Mouse (Mus musculus) lung, postnatal 14 days (tissue): ENCODE measurements around the gene Serpinb5.
A peak's percentile ranks its signal among the peaks of the same experiment; 100 is the strongest.
"Not testable (repeated sequence)": the region's sequence is repeated elsewhere in the genome, so short reads cannot be mapped to it uniquely, and the experiment has no call there.

ENCODE experiments used
- DNase-seq: peaks from one replicate; pipeline ENCODE4 v3.0.0; 2021

The Serpinb5 gene

DNA sequence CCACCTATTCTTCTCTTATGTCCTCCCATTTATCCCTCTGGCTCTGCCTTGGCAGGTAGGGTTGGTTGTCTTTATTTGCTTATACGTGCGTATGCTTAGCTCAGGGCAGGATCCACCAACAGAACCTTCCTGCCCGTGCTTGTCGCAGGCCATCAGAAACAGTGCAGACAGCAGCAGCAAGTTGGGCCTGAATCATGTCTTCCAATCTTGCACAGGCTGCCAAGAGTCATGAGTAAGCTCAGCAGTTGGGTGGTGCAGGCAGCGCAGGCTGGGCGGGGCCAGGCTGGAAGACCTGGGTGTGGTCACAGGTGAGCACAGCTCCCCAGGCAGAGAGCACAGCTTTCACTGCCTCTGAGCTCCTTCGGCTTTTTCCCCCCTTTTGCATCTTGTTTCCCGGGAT is at the start of gene Serpinb5:
TSS of gene Serpinb5 (plus strand) at position 327 of the 400 bp plus-strand sequence.
- no peak for DNase-seq

- DNase-seq = no peak
Measured at GRCm38 (mm10) chr1:106814864-106815263, 46.1 kb upstream of the Serpinb5 start.

- DNase-seq = no peak
Measured at GRCm38 (mm10) chr1:106815265-106815664, 45.7 kb upstream of the Serpinb5 start.

- no peak for DNase-seq
Measured at GRCm38 (mm10) chr1:106816766-106817165, 44.2 kb upstream of the Serpinb5 start.

DNA sequence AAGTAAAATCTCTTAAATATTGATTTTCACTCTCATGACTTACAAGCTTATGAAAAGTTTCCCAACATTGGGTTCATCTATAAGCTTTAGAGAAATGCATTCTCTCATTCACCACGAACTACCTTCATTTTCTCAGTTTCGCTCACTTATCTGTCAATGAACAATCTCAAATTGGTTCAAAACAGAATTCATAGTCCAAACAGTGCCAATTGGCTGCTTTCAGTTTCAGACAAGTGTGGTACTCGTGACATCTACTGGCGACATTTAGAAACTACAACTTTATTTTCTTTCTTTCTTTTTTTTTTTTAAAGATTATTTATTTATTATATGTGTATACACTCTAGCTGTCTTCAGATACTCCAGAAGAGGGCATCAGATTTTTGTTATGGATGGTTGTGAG is 42.6 kb upstream of the Serpinb5 start:
- no peak for DNase-seq

DNA sequence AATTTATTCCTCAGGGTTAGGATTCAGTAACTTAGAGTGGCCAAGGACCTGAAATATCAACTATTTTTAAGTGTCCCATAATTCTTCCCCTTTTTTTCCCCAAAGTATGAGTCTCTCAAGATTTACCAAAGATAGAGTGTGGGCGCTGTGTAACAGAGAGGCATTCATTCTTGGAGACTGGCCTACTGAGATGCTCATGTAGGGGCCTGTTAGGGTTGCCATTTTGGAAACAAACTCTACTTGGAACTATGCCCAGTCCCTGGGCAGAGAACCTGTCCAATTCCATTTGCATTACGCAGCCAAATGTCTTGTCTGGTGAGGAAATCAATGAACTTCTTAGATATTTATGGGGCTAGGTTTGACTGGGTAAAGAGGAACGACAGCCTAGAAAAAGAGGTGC is 38.7 kb upstream of the Serpinb5 start:
- no peak for DNase-seq

DNA sequence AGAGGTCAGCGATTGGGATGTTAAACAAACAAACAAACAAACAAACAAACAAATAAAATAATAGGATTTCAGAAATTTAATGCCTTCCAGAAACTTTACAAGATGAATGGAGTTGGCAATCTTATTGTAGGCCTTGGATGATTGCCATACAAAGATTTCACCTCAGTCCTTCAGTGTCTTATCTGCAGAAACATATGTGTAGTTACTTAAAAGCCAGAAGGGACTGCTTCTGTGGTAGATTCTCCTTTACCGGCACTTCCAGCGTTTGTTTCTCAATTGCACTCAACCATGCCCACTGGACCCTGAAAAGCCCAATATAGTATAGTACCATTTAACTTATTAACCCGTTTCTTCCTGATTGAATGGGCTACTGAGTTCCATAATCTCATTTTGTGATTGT is 32.2 kb upstream of the Serpinb5 start:
- no peak for DNase-seq

DNA sequence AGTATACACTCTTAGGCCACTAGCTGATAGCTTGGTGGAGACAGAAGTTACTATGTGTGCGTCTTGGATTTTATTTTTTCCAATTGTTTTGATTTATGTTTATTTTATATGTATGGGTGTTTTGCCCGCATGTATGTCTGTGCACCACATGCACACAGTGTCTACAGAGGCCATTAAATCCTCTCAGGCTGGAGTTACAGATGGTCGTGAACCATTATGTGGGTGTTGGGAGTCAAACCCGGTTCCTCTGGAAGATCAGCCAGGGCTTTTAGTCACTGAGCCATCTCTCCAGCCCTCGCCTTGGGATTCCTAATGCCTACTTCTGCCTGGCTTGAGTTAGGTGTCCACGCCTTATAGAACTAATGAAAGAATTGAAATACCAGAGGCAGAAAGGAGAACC is 4.6 kb downstream of the Serpinb5 start:
- DNase-seq = no peak

GRCm38 (mm10) chr1:106866029-106866428 is 5.1 kb downstream of the Serpinb5 start:
- DNase-seq = no peak

DNA sequence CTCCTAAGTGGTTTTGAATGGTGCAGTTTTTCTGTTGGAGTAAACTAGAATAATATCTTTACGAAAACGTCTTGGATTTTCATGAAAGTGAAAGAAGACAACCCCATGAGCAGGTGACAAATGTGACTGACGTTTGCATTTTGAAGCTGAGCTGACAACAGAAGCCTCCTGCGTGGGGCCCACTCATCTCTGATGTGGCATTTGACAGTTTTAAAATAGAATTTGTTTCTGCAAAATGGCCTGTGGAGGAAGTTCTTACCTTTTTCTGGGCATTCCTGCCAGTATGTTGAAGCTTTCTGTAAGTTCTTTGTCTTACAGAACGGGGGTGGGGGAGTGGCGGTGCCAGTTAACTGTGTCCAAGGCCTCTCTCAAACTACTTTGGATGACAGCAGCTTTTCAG is 5.8 kb downstream of the Serpinb5 start:
- DNase-seq = no peak

GRCm38 (mm10) chr1:106869986-106870385 is 9.0 kb downstream of the Serpinb5 start:
- DNase-seq = no peak

DNA sequence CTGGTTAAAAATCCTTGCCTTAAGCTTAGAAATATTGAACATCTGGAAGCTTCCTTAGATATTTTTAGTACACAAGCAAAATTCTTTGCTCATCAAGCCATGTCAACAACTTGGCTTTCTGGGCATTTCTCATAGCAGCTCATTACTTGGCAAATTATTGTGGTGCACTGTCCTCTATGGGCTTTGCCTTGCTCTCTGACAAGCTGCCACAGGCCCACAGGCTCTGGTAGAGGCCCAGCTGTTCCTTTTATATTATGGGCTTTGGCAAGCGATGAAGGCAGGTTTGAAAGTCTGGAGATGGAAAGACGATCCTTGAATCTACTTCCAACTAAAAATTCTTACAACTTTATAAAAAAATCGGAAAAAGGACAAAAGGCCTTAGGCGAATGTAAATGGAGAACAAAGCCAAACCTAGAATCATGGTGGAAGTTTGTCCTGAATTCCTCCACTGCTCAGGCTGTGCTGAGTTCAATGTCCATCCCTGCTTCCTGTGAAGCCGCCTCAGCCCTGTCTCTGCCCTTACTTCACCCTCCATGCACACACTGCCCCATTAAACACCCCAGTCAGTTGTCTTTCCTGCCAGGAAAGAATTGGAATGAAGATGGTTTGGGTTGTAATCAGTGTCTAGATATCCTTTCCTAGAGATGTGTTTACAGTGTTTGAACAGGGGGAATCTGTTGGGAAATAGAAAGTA is 14.4 kb downstream of the Serpinb5 start:
- no peak for DNase-seq

GRCm38 (mm10) chr1:106876147-106876546 is 15.2 kb downstream of the Serpinb5 start:
- DNase-seq = no peak

GRCm38 (mm10) chr1:106882723-106883122 is 21.8 kb downstream of the Serpinb5 start:
- DNase-seq = no peak

GRCm38 (mm10) chr1:106883369-106883768 is 22.4 kb downstream of the Serpinb5 start:
- DNase-seq = no peak

- no peak for DNase-seq
Measured at GRCm38 (mm10) chr1:106883812-106884211, 22.8 kb downstream of the Serpinb5 start.

DNA sequence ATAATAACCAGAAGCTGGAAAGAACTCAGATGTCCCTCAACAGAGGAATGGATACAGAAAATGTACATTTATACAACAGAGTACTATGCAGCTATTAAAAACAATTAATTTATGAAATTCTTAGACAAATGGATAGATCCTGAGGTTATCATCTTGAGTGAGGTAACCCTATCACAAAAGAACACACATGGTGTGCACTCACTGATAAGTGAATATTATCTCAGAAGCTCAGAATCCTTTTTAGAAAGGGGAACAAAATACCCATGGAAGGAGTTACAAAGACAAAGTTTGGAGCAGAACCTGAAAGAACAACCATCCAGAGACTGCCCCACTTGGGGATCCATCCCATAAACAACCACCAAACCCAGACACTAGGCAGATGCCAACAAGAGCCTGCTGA is 34.2 kb downstream of the Serpinb5 start:
- DNase-seq = not testable (repeated sequence)

DNA sequence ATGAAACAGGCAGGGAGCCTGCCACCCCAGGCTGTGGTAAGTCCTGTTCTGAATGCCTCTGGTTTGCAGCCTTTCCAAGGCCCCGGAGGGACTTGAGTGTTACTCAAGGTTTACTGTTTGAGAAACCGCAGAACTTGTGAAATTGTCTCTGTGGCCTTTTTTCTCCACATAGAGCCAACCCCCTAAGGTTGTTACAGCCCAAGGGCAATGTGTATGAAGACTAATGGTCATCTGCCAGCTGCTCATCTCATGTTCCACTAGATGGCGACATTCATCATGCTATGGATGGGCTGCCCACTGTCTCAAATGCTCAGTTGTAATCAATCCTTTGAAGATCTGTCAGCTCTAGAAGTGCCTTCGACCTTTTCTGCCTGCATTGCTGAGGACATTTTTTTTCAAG is 40.4 kb downstream of the Serpinb5 start:
- peak; percentile 1 for DNase-seq

DNA sequence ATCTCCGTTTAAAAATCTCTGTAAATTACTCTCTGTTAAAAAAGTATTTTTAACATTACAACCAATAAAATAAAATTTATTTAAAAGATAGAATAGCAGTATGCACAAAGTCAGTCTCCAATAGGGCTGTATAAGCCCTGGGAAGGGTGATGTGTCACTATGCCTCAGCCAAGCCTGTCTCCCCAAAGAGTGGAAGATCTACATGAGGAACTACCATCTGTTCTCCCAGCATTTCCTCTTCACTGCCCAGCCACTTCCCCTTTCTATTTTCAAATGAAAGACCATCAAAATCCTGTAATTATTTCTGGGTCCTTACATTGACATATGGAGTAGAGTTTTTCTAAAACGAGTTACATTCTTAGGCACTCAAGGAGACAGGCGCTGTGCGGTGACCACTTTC is 71.0 kb downstream of the Serpinb5 start:
- DNase-seq = no peak
